ENCODE assay signal across 18 mouse cellular contexts in the genomic region with DNA sequence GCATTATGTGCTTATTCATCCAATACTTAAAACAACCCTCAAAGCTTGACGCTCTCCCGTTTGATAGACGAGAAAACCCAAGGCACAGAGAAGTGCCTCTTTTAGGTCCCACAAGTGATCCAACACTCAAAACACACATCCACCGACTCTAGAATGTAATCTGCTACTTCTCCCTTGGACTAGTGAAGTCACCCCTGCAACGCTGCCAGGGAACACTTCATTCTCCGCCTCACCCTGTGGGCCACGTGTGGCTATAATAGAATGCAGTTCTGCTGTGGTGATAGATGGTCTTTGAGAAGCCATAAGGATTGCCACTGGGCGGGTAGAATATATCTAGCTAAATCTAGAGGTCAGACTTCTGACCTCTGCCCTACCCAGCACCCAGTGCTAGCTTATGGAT. TPM values are rescaled to one million over a fixed set of nuclear protein-coding genes. Genes with fewer than 3 reads are reported as not detected.
DNase-seq lines count a peak whose midpoint lies in the region; ATAC-seq and TF ChIP-seq lines count a peak whose summit lies in the region.
"Had no signal": no experiment of that assay in that cellular context is flagged by ENCODE, and none has a peak within 500 bp of the region (broad histone marks: within the 10 kb centered on the region; RNA-seq: fewer than 3 reads in every experiment).

No protein-coding gene starts in this region.

- no peaks in the 10 kb centered on the region for H3K36me3 ChIP-seq in heart, adult 2 months (ENCODE audit: control insufficient read depth, insufficient read depth, low read length)
- H3K36me3 ChIP-seq in heart, embryonic 11.5 days (ENCODE audit: control insufficient read depth, insufficient read depth, low read length), result no peaks in the 10 kb centered on the region
- no peaks in the 10 kb centered on the region for H3K36me3 ChIP-seq in embryonic facial prominence, embryonic 10.5 days (replicated peaks)
- H3K36me3 ChIP-seq in heart, postnatal 0 days (replicated peaks; ENCODE audit: control insufficient read depth, insufficient read depth, low read length), result no peaks in the 10 kb centered on the region
- no peaks in the 10 kb centered on the region for H3K36me3 ChIP-seq in forebrain, embryonic 16.5 days (ENCODE audit: control insufficient read depth, insufficient read depth)
- no peaks in the 10 kb centered on the region for H3K36me3 ChIP-seq in intestine, embryonic 16.5 days (ENCODE audit: control insufficient read depth, insufficient read depth, low read length)
- H3K36me3 ChIP-seq: intestine, embryonic 15.5 days; kidney, embryonic 15.5 days; liver, embryonic 13.5 days; midbrain, embryonic 12.5 days; neural tube, embryonic 13.5 days had no signal

- no peak overlapping the region for H3K4me2 ChIP-seq in heart, embryonic 11.5 days
- no peak overlapping the region for H3K4me2 ChIP-seq in heart, postnatal 0 days (ENCODE audit: low read depth, low read length)
- no peak overlapping the region for H3K4me2 ChIP-seq in forebrain, embryonic 16.5 days (ENCODE audit: low read length)
- no peak overlapping the region for H3K4me2 ChIP-seq in intestine, embryonic 16.5 days (ENCODE audit: low read depth, low read length)
- H3K4me2 ChIP-seq: intestine, embryonic 15.5 days; kidney, embryonic 15.5 days; liver, embryonic 13.5 days; midbrain, embryonic 12.5 days; neural tube, embryonic 13.5 days had no signal

- TF ChIP-seq EP300 in heart, adult 2 months (IDR thresholded peaks at IDR 0.05; ENCODE audit: insufficient read depth, low read depth, low read length), result 0 out of 2 replicates have a peak, but pooled peaks have one; percentile 32
- TF ChIP-seq EP300 in heart, postnatal 0 days (IDR thresholded peaks at IDR 0.05; ENCODE audit: low read depth), result no peak

- no peak for TF ChIP-seq POLR2A in heart, adult 2 months (IDR thresholded peaks at IDR 0.05; ENCODE audit: insufficient read depth, low read depth, low read length)

- H3K9ac ChIP-seq in heart, adult 2 months (ENCODE audit: low read depth, low read length), result no peak overlapping the region
- H3K9ac ChIP-seq in heart, embryonic 11.5 days (ENCODE audit: low read depth, low read length), result no peak overlapping the region
- no peak overlapping the region for H3K9ac ChIP-seq in heart, postnatal 0 days (replicated peaks; ENCODE audit: low read depth, low read length)
- no peak overlapping the region for H3K9ac ChIP-seq in forebrain, embryonic 16.5 days (replicated peaks; ENCODE audit: low read depth, low read length)
- no peak overlapping the region for H3K9ac ChIP-seq in intestine, embryonic 16.5 days (ENCODE audit: low read depth, low read length)
- H3K9ac ChIP-seq: intestine, embryonic 15.5 days; kidney, embryonic 15.5 days; liver, embryonic 13.5 days; midbrain, embryonic 12.5 days; neural tube, embryonic 13.5 days had no signal

- no peak for ATAC-seq in heart, embryonic 11.5 days (replicated peaks; ENCODE audit: insufficient number of reproducible peaks, low FRiP score, low TSS enrichment)
- ATAC-seq in heart, postnatal 0 days (ENCODE audit: insufficient read depth, low read depth), result peak; percentile 59
- no peak for ATAC-seq in forebrain, embryonic 16.5 days
- no peak for ATAC-seq in intestine, embryonic 16.5 days
- no peak for ATAC-seq in activated CD4-positive, CD25-positive, alpha-beta regulatory T cell, adult 4 months
- ATAC-seq: intestine, embryonic 15.5 days had no signal

- no peaks in the 10 kb centered on the region for H3K79me2 ChIP-seq in heart, adult 2 months (replicated peaks; ENCODE audit: control insufficient read depth, insufficient read depth, low read length)

- intact Hi-C loops in heart, adult 2 months (cut with DNase I), result loop anchor here (2.0 kb wide), 1 partner anchor 57 kb away; a partner anchor contains a TSS

- H3K4me3 ChIP-seq in heart, adult 2 months, result no peak overlapping the region
- H3K4me3 ChIP-seq in heart, embryonic 11.5 days (ENCODE audit: low read depth, low read length), result no peak overlapping the region
- H3K4me3 ChIP-seq in embryonic facial prominence, embryonic 10.5 days, result no peak overlapping the region
- no peak overlapping the region for H3K4me3 ChIP-seq in heart, postnatal 0 days (ENCODE audit: low read depth, low read length)
- no peak overlapping the region for H3K4me3 ChIP-seq in forebrain, embryonic 16.5 days (replicated peaks; ENCODE audit: low read length)
- no peak overlapping the region for H3K4me3 ChIP-seq in intestine, embryonic 16.5 days (ENCODE audit: low read length)
- H3K4me3 ChIP-seq: intestine, embryonic 15.5 days; kidney, embryonic 15.5 days; liver, embryonic 13.5 days; midbrain, embryonic 12.5 days; neural tube, embryonic 13.5 days had no signal

- peak; percentile 54 to 57 for DNase-seq in heart, adult 2 months
- DNase-seq in embryonic facial prominence, embryonic 10.5 days (ENCODE audit: low spot score), result no peak
- DNase-seq in heart, postnatal 0 days (ENCODE audit: low spot score), result peak; percentile 43
- peak; percentile 72 for DNase-seq in lung, postnatal 25 days (ENCODE audit: low spot score)
- DNase-seq: adrenal gland, postnatal 36 days; cerebellum, adult 9-10 months; liver, embryonic 13.5 days; right cerebral cortex, postnatal 14 days; thymus, postnatal 25 days had no signal

- peaks cover 15% of the 10 kb centered on the region for H3K4me1 ChIP-seq in heart, adult 2 months (ENCODE audit: control insufficient read depth, insufficient read depth, low read length)
- no peaks in the 10 kb centered on the region for H3K4me1 ChIP-seq in heart, embryonic 11.5 days (ENCODE audit: control insufficient read depth, insufficient read depth, low read length)
- peaks cover 29% of the 10 kb centered on the region for H3K4me1 ChIP-seq in embryonic facial prominence, embryonic 10.5 days
- H3K4me1 ChIP-seq in heart, postnatal 0 days (ENCODE audit: control insufficient read depth, insufficient read depth), result peaks cover 17% of the 10 kb centered on the region
- no peaks in the 10 kb centered on the region for H3K4me1 ChIP-seq in forebrain, embryonic 16.5 days (replicated peaks; ENCODE audit: control insufficient read depth, insufficient read depth, low read length)
- peaks cover 10% of the 10 kb centered on the region for H3K4me1 ChIP-seq in intestine, embryonic 16.5 days (ENCODE audit: control insufficient read depth, insufficient read depth, low read length)
- H3K4me1 ChIP-seq: neural tube, embryonic 13.5 days had no signal

- H3K27me3 ChIP-seq in heart, adult 2 months (ENCODE audit: control insufficient read depth, insufficient read depth, low read length), result no peaks in the 10 kb centered on the region
- no peaks in the 10 kb centered on the region for H3K27me3 ChIP-seq in heart, embryonic 11.5 days (ENCODE audit: control insufficient read depth, insufficient read depth, low read length)
- peaks cover 7% of the 10 kb centered on the region for H3K27me3 ChIP-seq in embryonic facial prominence, embryonic 10.5 days (replicated peaks; ENCODE audit: low read depth, poor library complexity, severe bottlenecking)
- H3K27me3 ChIP-seq in heart, postnatal 0 days (ENCODE audit: control insufficient read depth, insufficient read depth, low read length), result no peaks in the 10 kb centered on the region
- H3K27me3 ChIP-seq in forebrain, embryonic 16.5 days (replicated peaks; ENCODE audit: control insufficient read depth, insufficient read depth, low read length), result no peaks in the 10 kb centered on the region
- H3K27me3 ChIP-seq in intestine, embryonic 16.5 days (replicated peaks; ENCODE audit: control insufficient read depth, insufficient read depth, low read length), result no peaks in the 10 kb centered on the region
- H3K27me3 ChIP-seq: intestine, embryonic 15.5 days; kidney, embryonic 15.5 days had no signal

- no peak for TF ChIP-seq CTCF in heart, adult 2 months (IDR thresholded peaks at IDR 0.05)
- TF ChIP-seq CTCF in heart, postnatal 0 days (IDR thresholded peaks at IDR 0.05; ENCODE audit: low read depth), result no peak

- WGBS in heart, adult 2 months, result 49% methylated on average over 8 of the region's 8 CpGs
- WGBS in heart, embryonic 11.5 days (ENCODE audit: insufficient replicate concordance), result 76% methylated on average over 8 of the region's 8 CpGs
- WGBS in embryonic facial prominence, embryonic 10.5 days, result 77% methylated on average over 8 of the region's 8 CpGs
- 48% methylated on average over 8 of the region's 8 CpGs for WGBS in heart, postnatal 0 days
- 73% methylated on average over 8 of the region's 8 CpGs for WGBS in forebrain, embryonic 16.5 days
- WGBS in intestine, embryonic 16.5 days, result 75% methylated on average over 8 of the region's 8 CpGs

- H3K27ac ChIP-seq in heart, adult 2 months, result no peak overlapping the region
- no peak overlapping the region; the same call in 1 of the 2 replicates for H3K27ac ChIP-seq in heart, embryonic 11.5 days (ENCODE audit: low read depth, low read length)
- peak overlapping the region; percentile 1; the same call in 1 of the 2 replicates for H3K27ac ChIP-seq in embryonic facial prominence, embryonic 10.5 days (replicated peaks)
- H3K27ac ChIP-seq in heart, postnatal 0 days (ENCODE audit: low read depth), result peak overlapping the region; percentile 18; the same call in 1 of the 2 replicates
- no peak overlapping the region for H3K27ac ChIP-seq in forebrain, embryonic 16.5 days (ENCODE audit: low read length)
- H3K27ac ChIP-seq in intestine, embryonic 16.5 days (ENCODE audit: low read length), result no peak overlapping the region
- H3K27ac ChIP-seq: intestine, embryonic 15.5 days; liver, embryonic 13.5 days; macrophage; midbrain, embryonic 12.5 days; neural tube, embryonic 13.5 days had no signal

- H3K9me3 ChIP-seq in heart, embryonic 11.5 days (replicated peaks; ENCODE audit: control insufficient read depth, low read length), result no peaks in the 10 kb centered on the region
- no peaks in the 10 kb centered on the region for H3K9me3 ChIP-seq in embryonic facial prominence, embryonic 10.5 days
- H3K9me3 ChIP-seq in heart, postnatal 0 days (replicated peaks; ENCODE audit: control insufficient read depth, low read length), result no peaks in the 10 kb centered on the region
- H3K9me3 ChIP-seq in forebrain, embryonic 16.5 days (ENCODE audit: control insufficient read depth, low read length), result no peaks in the 10 kb centered on the region
- no peaks in the 10 kb centered on the region for H3K9me3 ChIP-seq in intestine, embryonic 16.5 days (ENCODE audit: control insufficient read depth, low read length)
- H3K9me3 ChIP-seq: intestine, embryonic 15.5 days; kidney, embryonic 15.5 days; liver, embryonic 13.5 days; midbrain, embryonic 12.5 days; neural tube, embryonic 13.5 days had no signal

RNA-seq across cellular contexts. Expression of a gene that starts 57.0 kb away (rescaled TPM):
- total RNA-seq in heart, adult 2 months (2021), result 10 to 100 TPM; 18.5 to 20.5 TPM
- polyA plus RNA-seq in heart, adult 2 months (2012; rRNA removed), result 2.5 and 5.9 TPM in 2 replicates
- polyA plus RNA-seq in heart, embryonic 11.5 days (2014; fragmentation: Nextera tagmentation; extraction: Ambion mirVana), result 5.2 and 5.8 TPM in 2 replicates
- polyA plus RNA-seq in embryonic facial prominence, embryonic 10.5 days (2016; fragmentation: Nextera tagmentation; extraction: Ambion mirVana), result 9.5 and 11.1 TPM in 2 replicates
- 9.0 and 10.1 TPM in 2 replicates for total RNA-seq in heart, postnatal 0 days (2014; rRNA removed; ENCODE audit: low replicate concordance)
- polyA plus RNA-seq in heart, postnatal 0 days (2015; fragmentation: Nextera tagmentation; extraction: Ambion mirVana), result 3.5 and 4.0 TPM in 2 replicates
- 7.3 and 8.8 TPM in 2 replicates for polyA plus RNA-seq in forebrain, embryonic 16.5 days (2015; fragmentation: Nextera tagmentation; extraction: Ambion mirVana)
- polyA plus RNA-seq in intestine, embryonic 16.5 days (2015; fragmentation: Nextera tagmentation; extraction: Ambion mirVana), result 3.9 and 4.0 TPM in 2 replicates
- 10 to 100 TPM; 10.5 to 11.4 TPM for polyA plus RNA-seq in activated CD4-positive, CD25-positive, alpha-beta regulatory T cell, adult 4 months (2017; shearing (Covaris generic))

Comparison
In these comparisons a context has a peak if more than half of its experiments do, and no peak if none do; other contexts are left out.
1. H3K27ac ChIP-seq: peak in embryonic facial prominence, embryonic 10.5 days (single experiment) and heart, postnatal 0 days (single experiment); none in heart, adult 2 months (single experiment), heart, embryonic 11.5 days (single experiment), forebrain, embryonic 16.5 days (single experiment) and intestine, embryonic 16.5 days (single experiment).